Mouse (Mus musculus) ES-E14 (cell line): ENCODE data around the gene Tmem63c.

Source experiments
- CHD2 ChIP-seq: IDR thresholded peaks from 2 replicates; pipeline ENCODE4 v1.6.1; 2014; ENCODE audit warnings: mild to moderate bottlenecking, low read depth, low read length, inconsistent platforms
- HCFC1 ChIP-seq: IDR thresholded peaks from 2 replicates; pipeline ENCODE4 v1.6.1; 2012; ENCODE audit warnings: low read length, inconsistent platforms, borderline replicate concordance; ENCODE audit not compliant: insufficient read depth
- MAFK ChIP-seq: IDR thresholded peaks from 2 replicates; pipeline ENCODE4 v1.6.1; 2014; ENCODE audit warnings: mild to moderate bottlenecking, low read depth, low read length, inconsistent platforms; ENCODE audit not compliant: insufficient read depth
- ZC3H11A ChIP-seq: IDR thresholded peaks from 2 replicates; pipeline ENCODE4 v1.6.1; 2012; ENCODE audit warnings: low read depth, mild to moderate bottlenecking, inconsistent platforms, low read length, borderline replicate concordance
- ZNF384 ChIP-seq: IDR thresholded peaks from 2 replicates; pipeline ENCODE4 v1.6.1; 2012; ENCODE audit warnings: low read depth, low read length, inconsistent platforms

- TF ChIP-seq CHD2 (no peak), ZC3H11A (no peak), HCFC1 (no peak), MAFK (no peak), ZNF384 (no peak)
Observed at GRCm38 (mm10) chr12:87130224-87130623, 109.1 kb downstream of the Tmem63c start.
